Mouse (Mus musculus): ENCODE data around the gene Nme7.
A peak's percentile ranks its signal among the peaks of the same experiment; 100 is the strongest.

The Nme7 gene

GRCm38 (mm10) chr1:164459127-164459905, 155.4 kb downstream of the Nme7 start:
- DNase-seq (ENCODE audit: low read depth, low spot score) = peak; percentile 41

GRCm38 (mm10) chr1:164460921-164461697, 157.2 kb downstream of the Nme7 start:
- no peak for DNase-seq (ENCODE audit: low read depth, low spot score)

GRCm38 (mm10) chr1:164461726-164462125, 157.8 kb downstream of the Nme7 start:
- DNase-seq (ENCODE audit: low read depth, low spot score) = peak; percentile 98

GRCm38 (mm10) chr1:164467406-164467805, 163.5 kb downstream of the Nme7 start:
- no peak for DNase-seq (ENCODE audit: low read depth, low spot score)

GRCm38 (mm10) chr1:164468329-164468728, 164.4 kb downstream of the Nme7 start:
- DNase-seq (ENCODE audit: low read depth, low spot score) = no peak

GRCm38 (mm10) chr1:164470985-164471384, 167.1 kb downstream of the Nme7 start:
- no peak for DNase-seq (ENCODE audit: low read depth, low spot score)

- DNase-seq (ENCODE audit: low read depth, low spot score) = no peak
Measured at GRCm38 (mm10) chr1:164471632-164472031, 167.7 kb downstream of the Nme7 start.

GRCm38 (mm10) chr1:164473398-164473797, 169.5 kb downstream of the Nme7 start:
- no peak for DNase-seq (ENCODE audit: low read depth, low spot score)

GRCm38 (mm10) chr1:164474310-164474709, 170.4 kb downstream of the Nme7 start:
- DNase-seq (ENCODE audit: low read depth, low spot score) = no peak

- peak; percentile 89 for DNase-seq (ENCODE audit: low read depth, low spot score)
Measured at GRCm38 (mm10) chr1:164474778-164475511, 171.0 kb downstream of the Nme7 start.

- peak; percentile 68 for DNase-seq (ENCODE audit: low read depth, low spot score)
Measured at GRCm38 (mm10) chr1:164475895-164476294, 172.0 kb downstream of the Nme7 start.

- no peak for DNase-seq (ENCODE audit: low read depth, low spot score)
Measured at GRCm38 (mm10) chr1:164480755-164481644, 177.1 kb downstream of the Nme7 start.

- DNase-seq (ENCODE audit: low read depth, low spot score) = no peak
Measured at GRCm38 (mm10) chr1:164481645-164482354, 177.9 kb downstream of the Nme7 start.

GRCm38 (mm10) chr1:164482833-164483232, 178.9 kb downstream of the Nme7 start:
- DNase-seq (ENCODE audit: low read depth, low spot score) = no peak

GRCm38 (mm10) chr1:164483728-164484127, 179.8 kb downstream of the Nme7 start:
- no peak for DNase-seq (ENCODE audit: low read depth, low spot score)

All from brain, adult 2 months (tissue).